Mouse (Mus musculus) heart, postnatal 0 days (tissue): Measurements from ENCODE around the gene Vmn1r79.

ENCODE experiments used
- CTCF ChIP-seq: IDR thresholded peaks from 2 replicates; pipeline ENCODE4 v1.5.1; 2016; ENCODE audit warnings: antibody characterized with exemption, control low read depth, low read depth
- EP300 ChIP-seq: IDR thresholded peaks from 2 replicates; pipeline ENCODE4 v1.6.1; 2016; ENCODE audit warnings: antibody characterized with exemption, low read depth

DNA sequence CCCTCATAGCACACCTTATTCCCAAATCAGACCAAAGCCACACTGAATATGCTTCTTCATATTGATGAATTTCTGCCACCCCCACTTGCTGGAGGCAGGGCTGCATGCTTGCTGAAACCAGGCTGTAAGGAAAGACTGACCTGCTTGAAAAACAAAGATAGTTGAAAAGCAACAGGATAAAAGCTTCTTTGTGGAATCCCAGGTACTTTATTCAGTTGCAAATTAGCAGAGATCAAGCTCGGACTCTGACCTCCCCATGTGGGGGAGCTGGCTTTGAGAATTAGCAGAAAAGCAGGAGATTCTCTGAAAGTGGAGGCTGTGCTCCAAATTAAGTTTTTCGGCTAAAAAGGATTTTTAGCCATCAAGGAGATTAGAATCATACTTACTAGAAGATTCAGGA is 33.1 kb downstream of the Vmn1r79 start:
- no peak for TF ChIP-seq CTCF
- no peak for TF ChIP-seq EP300
